15 mouse cellular contexts compared by ENCODE assay signal in the genomic region with DNA sequence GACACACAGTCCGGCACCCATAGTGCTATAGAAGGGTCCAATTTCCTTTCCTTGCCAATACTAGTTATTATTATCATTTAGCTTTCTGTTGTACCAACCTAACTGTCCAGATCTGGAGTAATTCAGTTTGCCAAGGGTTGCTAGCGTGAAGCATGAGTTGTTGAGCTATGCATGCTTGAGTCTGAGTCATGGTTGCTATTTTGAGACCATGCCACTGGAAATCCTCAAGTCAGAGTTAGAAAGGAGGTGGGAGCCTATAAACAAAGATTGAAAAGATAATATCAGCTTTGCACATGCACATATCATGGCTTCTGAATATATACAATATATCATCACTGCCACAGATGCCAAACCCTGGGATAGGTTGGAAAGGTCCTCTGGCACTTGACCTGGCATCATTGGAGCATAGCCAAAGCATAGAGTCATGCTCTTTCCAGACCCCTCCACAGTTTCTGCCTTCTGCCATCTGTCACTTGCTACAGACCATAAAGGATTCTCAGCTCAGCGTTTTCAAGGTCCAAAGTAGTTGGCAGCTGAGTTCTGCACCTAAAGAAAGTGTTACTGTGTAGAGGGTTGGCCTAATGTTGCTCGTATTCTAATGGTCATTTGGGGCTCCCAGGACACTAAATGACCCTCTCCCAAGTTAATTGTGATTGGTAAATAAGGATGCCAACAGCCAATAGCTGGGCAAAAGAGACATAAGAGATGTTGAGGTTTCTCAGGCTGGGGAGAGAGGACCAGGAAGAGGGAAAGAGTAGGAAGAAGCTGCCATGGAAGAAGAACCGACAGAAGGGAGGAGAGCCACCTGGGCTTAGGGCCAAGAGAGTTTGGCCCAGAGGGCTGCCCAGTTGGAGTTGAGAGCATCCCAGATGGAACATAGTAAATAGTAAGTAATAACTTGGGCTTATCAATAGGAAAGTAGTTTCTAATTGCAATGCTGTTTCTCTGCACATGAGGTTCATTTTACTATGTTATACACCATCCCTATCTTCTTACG.
A peak's percentile ranks its signal among the peaks of the same experiment; 100 is the strongest.
DNase-seq lines count a peak whose midpoint lies in the region; TF ChIP-seq lines count a peak whose summit lies in the region.
"Had no signal": no experiment of that assay in that cellular context is flagged by ENCODE, and none has a peak within 500 bp of the region (broad histone marks: within the 10 kb centered on the region; RNA-seq: fewer than 3 reads in every experiment).

No protein-coding gene starts in this region.

- H3K4me2 ChIP-seq in myocyte (ENCODE audit: low read depth), result peak overlapping the region; percentile 3
- H3K4me2 ChIP-seq: embryonic facial prominence, embryonic 15.5 days; limb, embryonic 13.5 days; lung, embryonic 15.5 days had no signal

- no peaks in the 10 kb centered on the region for H3K36me3 ChIP-seq in myocyte (ENCODE audit: control insufficient read depth, insufficient read depth)
- H3K36me3 ChIP-seq in embryonic facial prominence, embryonic 10.5 days (replicated peaks), result no peaks in the 10 kb centered on the region
- H3K36me3 ChIP-seq: embryonic facial prominence, embryonic 15.5 days; limb, embryonic 13.5 days; lung, embryonic 15.5 days; midbrain, embryonic 10.5 days had no signal

- intact Hi-C loops in left cerebral cortex, postnatal 4 days (cut with DNase I), result no loop called here
- intact Hi-C loops in left cerebral cortex, postnatal 10 days (cut with DNase I), result no loop called here

- no peak for TF ChIP-seq POLR2A in myocyte (IDR thresholded peaks at IDR 0.05; ENCODE audit: insufficient read length, low read depth)

- peak; percentile 12 to 59 for DNase-seq in frontal cortex, adult 2 months (ENCODE audit: extremely low spot score in 1 of 2, low spot score in 1 of 2)
- no peak for DNase-seq in frontal cortex, postnatal 25 days (ENCODE audit: low spot score in 2 of 2)
- peak; percentile 80 for DNase-seq in left cerebral cortex, postnatal 4 days
- no peak for DNase-seq in left cerebral cortex, postnatal 10 days (ENCODE audit: extremely low spot score in 1 of 2, low spot score in 2 of 2)
- DNase-seq in cerebellum, adult 18-20 months, result peak; percentile 74 to 78
- DNase-seq in embryonic facial prominence, embryonic 10.5 days (ENCODE audit: low spot score), result no peak
- no peak for DNase-seq in embryo, embryonic 11 days
- DNase-seq: adrenal gland, adult 2 months; kidney, adult 2 months; layer of hippocampus, adult 9-11 months had no signal

- H3K4me3 ChIP-seq in myocyte, result no peak overlapping the region
- no peak overlapping the region for H3K4me3 ChIP-seq in embryonic facial prominence, embryonic 10.5 days
- H3K4me3 ChIP-seq: embryonic facial prominence, embryonic 15.5 days; limb, embryonic 13.5 days; lung, embryonic 15.5 days; midbrain, embryonic 10.5 days had no signal

- no peak overlapping the region for H3K27ac ChIP-seq in embryonic facial prominence, embryonic 10.5 days (replicated peaks)
- H3K27ac ChIP-seq: embryonic facial prominence, embryonic 15.5 days; limb, embryonic 13.5 days; lung, embryonic 15.5 days; midbrain, embryonic 10.5 days had no signal

- H3K79me2 ChIP-seq in myocyte (ENCODE audit: control insufficient read depth, insufficient read depth), result no peaks in the 10 kb centered on the region

- H3ac ChIP-seq in myocyte (ENCODE audit: control insufficient read depth, insufficient read length), result no peak overlapping the region

- H3K4me1 ChIP-seq in embryonic facial prominence, embryonic 10.5 days, result no peaks in the 10 kb centered on the region
- H3K4me1 ChIP-seq: embryonic facial prominence, embryonic 15.5 days; lung, embryonic 15.5 days; midbrain, embryonic 10.5 days had no signal

- no peaks in the 10 kb centered on the region for H3K27me3 ChIP-seq in myocyte (ENCODE audit: control insufficient read depth, insufficient read depth, insufficient read length)
- no peaks in the 10 kb centered on the region for H3K27me3 ChIP-seq in embryonic facial prominence, embryonic 10.5 days (replicated peaks; ENCODE audit: low read depth, poor library complexity, severe bottlenecking)
- H3K27me3 ChIP-seq: embryonic facial prominence, embryonic 15.5 days; limb, embryonic 13.5 days; lung, embryonic 15.5 days had no signal

- WGBS in embryonic facial prominence, embryonic 10.5 days, result 87% methylated on average over 6 of the region's 6 CpGs

- no peaks in the 10 kb centered on the region for H3K9me3 ChIP-seq in embryonic facial prominence, embryonic 10.5 days
- H3K9me3 ChIP-seq: embryonic facial prominence, embryonic 15.5 days; limb, embryonic 13.5 days; lung, embryonic 15.5 days; midbrain, embryonic 10.5 days had no signal

TF ChIP-seq in myocyte, 11 proteins besides CTCF, POLR2A, EP300 and RAD21:
- TF ChIP-seq USF1 (IDR thresholded peaks at IDR 0.05; ENCODE audit: low read depth) (no peak), MYOD1 (IDR thresholded peaks at IDR 0.05; ENCODE audit: control insufficient read depth in 1 of 3, insufficient read length in 2 of 3, low read depth in 2 of 3) (no peak), TCF3 (IDR thresholded peaks at IDR 0.05; ENCODE audit: insufficient read length, low read depth) (no peak), REST (IDR thresholded peaks at IDR 0.05; ENCODE audit: insufficient read depth, insufficient read length) (no peak), MYOG (IDR thresholded peaks at IDR 0.05; ENCODE audit: control insufficient read depth in 1 of 3, insufficient read depth in 1 of 3, insufficient read length in 2 of 3, low read depth in 2 of 3) (no peak), CEBPB (IDR thresholded peaks at IDR 0.05; ENCODE audit: insufficient read depth, poor library complexity, severe bottlenecking) (no peak), POLR2AphosphoS2 (IDR thresholded peaks at IDR 0.05; ENCODE audit: insufficient read length, low read depth) (no peak), TCF12 (IDR thresholded peaks at IDR 0.05; ENCODE audit: insufficient read depth, poor library complexity, severe bottlenecking) (no peak), MAX (IDR thresholded peaks at IDR 0.05; ENCODE audit: low read depth) (no peak), SRF (IDR thresholded peaks at IDR 0.05; ENCODE audit: control insufficient read depth, insufficient read length, low read depth) (no peak), E2F4 (IDR thresholded peaks at IDR 0.05; ENCODE audit: insufficient read depth) (no peak)

Comparison
In these comparisons a context has a peak if more than half of its experiments do, and no peak if none do; other contexts are left out.
1. DNase-seq: peak in frontal cortex, adult 2 months (2 of 2), left cerebral cortex, postnatal 4 days (single experiment) and cerebellum, adult 18-20 months (2 of 2); none in frontal cortex, postnatal 25 days (0 of 2), left cerebral cortex, postnatal 10 days (0 of 2), embryonic facial prominence, embryonic 10.5 days (single experiment) and embryo, embryonic 11 days (single experiment).